Mouse (Mus musculus) midbrain, embryonic 15.5 days (tissue): ENCODE data around the gene Ppip5k2. TPM values are rescaled to one million over a fixed set of nuclear protein-coding genes. Genes with fewer than 3 reads are reported as not detected.

Experiments
- polyA plus RNA-seq: library from polyadenylated mRNA; unstranded; fragments of >200 nt; fragmentation: Nextera tagmentation; extraction: Ambion mirVana; gene quantifications from 2 replicates; pipeline ENCODE4 v1.2.1, GENCODE M21; 2015

The Ppip5k2 gene
- polyA plus RNA-seq, 1 experiment from 2014 or later, result 69.9 TPM

Other genes starting within 250 kb of the Ppip5k2 start
- 57.8 and 65.8 TPM in 2 replicates for gene D1Ertd622e, start 108.3 kb downstream of the Ppip5k2 start, polyA plus RNA-seq
- gene Gin1, start 239 bp downstream of the Ppip5k2 start, polyA plus RNA-seq, result 14.6 and 16.4 TPM in 2 replicates